Mouse (Mus musculus) hindbrain, embryonic 15.5 days (tissue): ENCODE data around the gene Pced1a. TPM values are rescaled to one million over a fixed set of nuclear protein-coding genes. Genes with fewer than 3 reads are reported as not detected.

ENCODE experiments used
- ATAC-seq: fragments of 200-750 bp; cut with Nextera tagmentation; 2 replicates; pipeline ENCODE4 v1.8.0; 2017; ENCODE audit warnings: low read depth, moderate number of reproducible peaks, moderate TSS enrichment; ENCODE audit not compliant: low FRiP score
- H3K27ac ChIP-seq: fragments of 300-500 bp; sonication (generic); replicated peaks from 2 replicates; pipeline ENCODE4 v1.5.1; 2015; ENCODE audit warnings: mild to moderate bottlenecking, inconsistent platforms
- H3K27me3 ChIP-seq: fragments of 300-500 bp; sonication (generic); 2 replicates; pipeline ENCODE4 v1.6.1; 2015; ENCODE audit warnings: control low read depth, inconsistent platforms
- H3K36me3 ChIP-seq: fragments of 300-500 bp; sonication (generic); 2 replicates; pipeline ENCODE4 v1.6.1; 2015; ENCODE audit warnings: control low read depth, inconsistent platforms
- H3K4me1 ChIP-seq: fragments of 300-500 bp; sonication (generic); replicated peaks from 2 replicates; pipeline ENCODE4 v1.6.1; 2015; ENCODE audit warnings: control low read depth, inconsistent platforms
- H3K4me2 ChIP-seq: fragments of 300-500 bp; sonication (generic); 2 replicates; pipeline ENCODE4 v1.6.1; 2015; ENCODE audit warnings: moderate library complexity, mild to moderate bottlenecking, inconsistent platforms
- H3K4me3 ChIP-seq: fragments of 300-500 bp; sonication (generic); 2 replicates; pipeline ENCODE4 v1.5.1; 2015; ENCODE audit warnings: mild to moderate bottlenecking, inconsistent platforms
- H3K9ac ChIP-seq: fragments of 300-500 bp; sonication (generic); 2 replicates; pipeline ENCODE4 v1.6.1; 2015; ENCODE audit warnings: inconsistent platforms
- H3K9me3 ChIP-seq: fragments of 300-500 bp; sonication (generic); 2 replicates; pipeline ENCODE4 v1.6.1; 2016; ENCODE audit warnings: control low read depth, inconsistent platforms
- WGBS: fragments of 180-500 bp; shearing (Covaris S2); methylation state at CpG from one replicate; pipeline ENCODE4 v1.1.7; 2015; 5-methylcytosine and 5-hydroxymethylcytosine counted together
- polyA plus RNA-seq: library from polyadenylated mRNA; unstranded; fragments of >200 nt; fragmentation: Nextera tagmentation; extraction: Ambion mirVana; gene quantifications from 2 replicates; pipeline ENCODE4 v1.2.1, GENCODE M21; 2015

The Pced1a gene
- polyA plus RNA-seq, 1 experiment from 2014 or later: 13.2 TPM

DNA sequence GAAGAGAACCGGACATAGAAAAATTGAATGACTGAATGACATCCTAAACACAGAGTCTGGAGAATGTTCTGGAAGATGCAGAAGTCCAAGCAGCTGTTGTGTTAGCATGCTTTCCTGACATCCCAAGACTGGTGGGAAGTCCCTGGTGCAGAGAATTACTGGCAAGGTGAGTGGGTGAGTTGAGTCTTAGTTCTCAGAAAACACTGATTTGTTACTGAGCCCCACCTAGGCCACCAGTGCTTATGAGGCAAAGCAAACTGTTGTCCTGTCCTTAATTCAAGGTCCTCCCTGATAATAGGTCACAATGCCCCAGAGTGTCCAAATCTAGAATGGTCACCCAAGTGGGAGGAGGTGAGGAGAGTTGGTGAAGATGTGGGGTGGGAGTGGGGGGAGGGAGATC lies 19.6 kb downstream of the Pced1a start, which contains the start of the genes Gm28372 and 1700020A23Rik:
TSS of gene Gm28372 (plus strand) at position 301 of the 400 bp plus-strand sequence.
TSS of gene 1700020A23Rik (plus strand) at position 321 of the 400 bp plus-strand sequence.
- H3K4me3 ChIP-seq: no peak within 1 kb of the TSS
- no peak within 1 kb of the TSS for H3K27ac ChIP-seq
- 92% methylated on average over 1 of the region's 1 CpGs for WGBS
- H3K9ac ChIP-seq: no peak within 1 kb of the TSS
- H3K27me3 ChIP-seq: no peaks in the 10 kb centered on the region
- H3K4me1 ChIP-seq: 0 out of 2 replicates have a peak, but pooled peaks cover 4% of the 10 kb centered on the region
- no peaks in the 10 kb centered on the region for H3K9me3 ChIP-seq
- no peak for ATAC-seq
- no peak within 1 kb of the TSS for H3K4me2 ChIP-seq
- no peaks in the 10 kb centered on the region for H3K36me3 ChIP-seq

DNA sequence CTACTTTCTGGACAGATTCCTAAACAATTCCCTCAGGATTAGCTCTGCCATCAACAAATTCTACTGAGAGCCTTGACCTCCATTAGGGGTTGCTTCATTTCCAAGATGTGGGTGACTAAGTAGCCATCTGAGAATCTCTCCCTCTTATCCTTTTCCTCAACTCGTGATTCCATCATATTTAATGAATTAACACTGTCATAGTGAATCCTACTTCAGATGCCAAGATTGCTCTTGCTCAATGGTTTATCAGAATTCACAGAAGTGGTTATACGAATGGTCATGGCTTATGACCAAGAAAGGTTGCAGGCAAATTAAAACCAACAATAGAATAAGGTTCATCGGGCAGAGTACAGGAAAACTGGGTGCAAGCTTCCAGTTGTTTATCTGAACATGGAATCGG lies 22.6 kb downstream of the Pced1a start:
- no peak for ATAC-seq
- Histone ChIP-seq H3K9me3 (no peaks in the 10 kb centered on the region), H3K4me3 (no peak overlapping the region), H3K4me1 (peaks cover 13% of the 10 kb centered on the region), H3K27ac (no peak overlapping the region), H3K36me3 (no peaks in the 10 kb centered on the region), H3K4me2 (no peak overlapping the region), H3K9ac (no peak overlapping the region), H3K27me3 (no peaks in the 10 kb centered on the region)
- WGBS: 84% methylated on average over 4 of the region's 4 CpGs

DNA sequence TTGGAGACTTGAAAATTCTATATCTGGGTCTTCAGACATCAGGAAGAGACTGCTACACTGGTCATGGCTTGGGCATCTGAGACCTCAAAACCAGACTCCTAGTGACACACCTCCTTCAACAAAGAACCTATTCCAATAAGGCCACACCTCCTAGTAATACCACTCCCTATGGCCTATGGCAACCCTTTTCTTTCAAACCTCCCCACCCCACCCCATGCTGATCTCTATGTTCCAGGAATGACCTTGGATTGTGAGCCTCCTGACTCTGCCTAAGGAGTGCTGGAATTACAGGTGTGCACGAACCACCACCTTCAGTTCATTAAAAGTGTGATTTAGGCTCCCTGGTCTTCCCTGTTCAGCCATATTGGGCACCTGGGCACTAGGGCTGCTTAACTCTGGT lies 24.5 kb downstream of the Pced1a start:
- Histone ChIP-seq H3K36me3 (no peaks in the 10 kb centered on the region), H3K9me3 (no peaks in the 10 kb centered on the region), H3K27ac (no peak overlapping the region), H3K27me3 (no peaks in the 10 kb centered on the region), H3K4me3 (no peak overlapping the region), H3K9ac (no peak overlapping the region), H3K4me1 (peaks cover 16% of the 10 kb centered on the region), H3K4me2 (no peak overlapping the region)
- WGBS: 97% methylated on average over 1 of the region's 1 CpGs
- ATAC-seq: no peak

DNA sequence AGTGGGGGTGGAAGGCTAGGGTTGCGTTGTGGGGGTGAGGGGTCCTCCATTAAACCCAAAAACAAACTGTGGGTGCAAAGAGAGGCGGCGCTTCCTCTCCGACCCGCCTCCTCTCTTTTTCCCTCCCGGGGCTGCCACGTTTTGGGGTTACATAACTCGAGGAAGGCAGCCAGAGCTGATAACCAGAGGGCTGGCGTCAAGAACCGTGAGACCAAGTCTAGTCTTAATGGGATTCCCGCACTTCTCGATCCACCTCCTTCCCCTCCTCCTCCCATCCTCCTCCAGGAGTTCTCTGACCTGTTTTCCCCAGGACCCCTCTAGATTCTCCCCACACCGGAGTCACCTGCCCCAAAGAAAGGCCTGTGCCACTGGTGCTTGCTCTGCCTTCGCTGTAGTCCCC lies 26.4 kb downstream of the Pced1a start:
- Histone ChIP-seq H3K4me2 (peak overlapping the region; percentile 87), H3K9me3 (no peaks in the 10 kb centered on the region), H3K27ac (no peak overlapping the region), H3K27me3 (no peaks in the 10 kb centered on the region), H3K4me1 (peaks cover 16% of the 10 kb centered on the region), H3K9ac (no peak overlapping the region), H3K4me3 (peak overlapping the region; percentile 46), H3K36me3 (no peaks in the 10 kb centered on the region; the same call in 1 of the 2 replicates)
- no peak for ATAC-seq
- 21% methylated on average over 14 of the region's 14 CpGs for WGBS

DNA sequence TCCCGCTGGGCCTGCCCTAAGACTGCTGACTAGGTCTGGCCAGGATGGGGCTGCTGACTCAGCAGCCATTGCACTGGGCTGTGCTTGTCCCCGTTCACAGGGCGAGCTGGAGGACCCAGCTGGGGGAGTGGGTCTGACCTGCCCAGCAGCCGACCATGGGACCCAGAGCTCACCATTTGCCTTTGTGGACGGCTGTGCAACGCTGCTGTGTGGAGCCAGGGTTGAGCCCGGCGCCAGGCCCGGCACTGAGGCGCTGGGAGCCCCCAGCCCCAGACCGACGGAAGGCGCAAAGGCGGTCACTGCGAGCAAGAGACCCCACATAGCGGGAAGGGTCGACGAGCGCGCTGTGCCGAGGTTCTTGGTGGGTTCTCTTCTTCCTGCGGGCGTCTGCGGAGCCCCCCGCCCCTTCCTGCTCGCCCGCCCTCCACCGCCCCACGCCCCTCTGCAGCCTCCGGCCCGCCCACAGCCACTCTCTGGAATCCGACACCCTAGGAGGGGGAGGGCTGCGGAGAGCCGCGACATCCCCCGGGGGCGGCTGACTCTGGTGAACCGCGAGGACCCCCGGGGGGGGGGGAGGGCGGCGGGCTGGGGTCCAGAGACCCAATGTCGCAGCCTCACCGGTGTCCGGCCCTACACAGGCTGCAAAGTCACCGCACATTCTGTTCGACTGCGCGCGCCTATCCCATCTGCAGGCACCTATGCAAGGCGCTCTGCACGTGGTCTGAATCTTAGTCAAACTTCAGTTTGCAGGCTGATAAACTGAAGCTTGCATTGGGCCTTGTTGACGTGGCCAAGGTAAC lies 27.1 kb downstream of the Pced1a start, which contains the start of gene Cpxm1:
TSS of gene Cpxm1 (minus strand) at position 389 of the 800 bp plus-strand sequence.
- Histone ChIP-seq H3K36me3 (no peaks in the 10 kb centered on the region; the same call in 1 of the 2 replicates), H3K4me2 (peak within 1 kb of the TSS; percentile 87), H3K4me3 (peak within 1 kb of the TSS; percentile 46), H3K4me1 (peaks cover 16% of the 10 kb centered on the region), H3K9me3 (no peaks in the 10 kb centered on the region), H3K27me3 (no peaks in the 10 kb centered on the region), H3K27ac (no peak within 1 kb of the TSS), H3K9ac (peak within 1 kb of the TSS; percentile 48)
- ATAC-seq: peak; percentile 81
- 1% methylated on average over 40 of the region's 53 CpGs for WGBS

DNA sequence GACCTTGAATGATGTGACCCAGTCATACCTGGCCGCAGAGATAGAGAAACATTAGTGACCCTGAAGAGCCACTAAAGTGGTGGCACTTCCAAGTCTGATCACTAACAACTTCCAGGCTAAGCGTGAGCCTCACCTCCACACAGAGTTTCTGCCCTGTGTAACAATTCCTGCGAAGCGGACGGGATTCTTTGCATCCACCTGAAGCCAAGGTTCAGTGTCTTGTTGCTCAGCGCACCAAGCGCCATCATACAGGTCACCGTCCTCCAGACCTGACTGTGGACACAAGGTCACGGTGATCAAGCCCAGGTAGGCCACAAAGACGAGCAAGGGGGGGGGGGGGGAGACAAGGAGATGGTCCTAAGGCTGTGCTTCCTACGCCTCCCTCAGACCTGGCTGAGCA lies 28.8 kb downstream of the Pced1a start:
- 97% methylated on average over 11 of the region's 11 CpGs for WGBS
- H3K27ac ChIP-seq: no peak overlapping the region
- no peak overlapping the region for H3K4me3 ChIP-seq
- no peaks in the 10 kb centered on the region; the same call in 1 of the 2 replicates for H3K36me3 ChIP-seq
- no peak overlapping the region for H3K9ac ChIP-seq
- peaks cover 16% of the 10 kb centered on the region for H3K4me1 ChIP-seq
- H3K4me2 ChIP-seq: no peak overlapping the region
- no peaks in the 10 kb centered on the region for H3K9me3 ChIP-seq
- H3K27me3 ChIP-seq: no peaks in the 10 kb centered on the region
- ATAC-seq: no peak

DNA sequence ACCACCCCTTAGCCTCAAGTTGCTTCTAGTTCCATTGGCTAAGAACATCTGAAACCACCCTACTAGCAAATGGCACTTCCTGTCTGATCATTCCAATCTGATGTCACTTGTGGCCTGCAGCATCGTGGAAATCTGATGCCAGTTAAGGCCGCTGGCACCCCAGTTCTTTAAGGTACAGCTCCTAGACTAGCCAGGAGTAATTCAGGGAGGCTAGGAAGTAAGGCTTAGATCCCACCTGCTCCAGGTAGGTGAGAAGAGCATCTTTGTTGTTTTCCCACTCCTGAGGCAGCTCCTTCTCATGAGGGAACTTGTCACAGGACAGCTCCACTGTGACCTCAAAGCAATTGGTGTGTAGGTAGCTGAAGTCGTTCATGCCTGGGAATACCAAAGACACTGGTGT lies 31.7 kb downstream of the Pced1a start:
- Histone ChIP-seq H3K4me1 (peaks cover 12% of the 10 kb centered on the region), H3K4me2 (no peak overlapping the region), H3K9me3 (no peaks in the 10 kb centered on the region), H3K36me3 (no peaks in the 10 kb centered on the region; the same call in 1 of the 2 replicates), H3K4me3 (no peak overlapping the region), H3K27me3 (no peaks in the 10 kb centered on the region), H3K9ac (no peak overlapping the region), H3K27ac (no peak overlapping the region)
- no peak for ATAC-seq
- WGBS: 88% methylated on average over 3 of the region's 3 CpGs

DNA sequence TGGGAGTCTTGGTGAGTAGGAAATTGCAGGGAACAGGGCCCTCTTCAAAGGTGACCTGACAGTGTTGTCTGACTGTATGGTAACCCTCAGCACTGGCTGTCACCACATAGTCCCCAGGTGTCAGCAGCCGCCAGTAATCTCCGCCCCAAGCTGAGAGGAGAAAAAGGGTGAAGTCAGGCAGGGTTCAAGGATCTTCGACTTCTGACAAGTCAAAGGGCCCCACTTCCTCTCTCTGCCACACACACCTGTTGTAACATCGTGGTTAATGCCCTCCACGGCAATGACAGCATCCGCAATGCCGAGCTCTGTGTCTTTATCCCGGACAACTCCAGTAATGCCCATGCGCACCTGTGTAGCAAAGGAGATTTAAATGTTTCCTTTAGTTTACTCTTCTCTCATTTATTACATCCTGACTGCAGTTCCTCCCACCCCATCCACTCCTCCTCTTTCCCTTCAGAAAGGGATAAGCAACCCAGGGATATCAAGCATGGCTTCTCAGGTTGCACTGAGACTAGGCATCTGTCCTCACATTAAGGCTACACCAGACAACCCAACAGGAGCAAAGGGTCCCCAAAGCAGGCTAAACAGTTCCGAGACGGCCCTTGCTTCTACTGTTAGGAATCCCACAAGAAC lies 33.4 kb downstream of the Pced1a start:
- Histone ChIP-seq H3K27me3 (no peaks in the 10 kb centered on the region), H3K4me2 (no peak overlapping the region), H3K4me1 (no peaks in the 10 kb centered on the region), H3K36me3 (no peaks in the 10 kb centered on the region; the same call in 1 of the 2 replicates), H3K9ac (no peak overlapping the region), H3K9me3 (no peaks in the 10 kb centered on the region), H3K4me3 (no peak overlapping the region), H3K27ac (no peak overlapping the region)
- WGBS: 92% methylated on average over 11 of the region's 11 CpGs
- no peak for ATAC-seq

DNA sequence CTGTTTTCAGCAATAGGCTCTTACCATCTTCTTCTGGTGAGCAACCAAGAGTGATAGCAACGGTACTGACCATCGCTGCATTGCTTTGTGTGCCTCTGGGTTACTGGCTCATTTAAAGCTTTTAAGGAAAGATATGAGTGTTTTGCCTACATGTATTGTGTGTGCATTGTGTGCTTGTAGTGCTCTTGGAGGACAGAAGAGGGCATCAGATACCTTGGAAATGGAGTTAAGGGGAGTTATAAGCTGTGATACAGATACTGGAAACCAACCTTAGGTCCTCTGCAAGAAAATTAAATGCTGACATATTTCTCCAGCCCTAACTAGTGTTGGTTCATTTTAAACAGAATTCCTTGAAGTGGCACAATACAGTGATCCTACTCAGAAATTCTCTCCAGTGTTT lies 35.7 kb downstream of the Pced1a start:
- WGBS: 72% methylated on average over 2 of the region's 2 CpGs
- H3K4me1 ChIP-seq: no peaks in the 10 kb centered on the region
- H3K9ac ChIP-seq: no peak overlapping the region
- no peak for ATAC-seq
- H3K9me3 ChIP-seq: no peaks in the 10 kb centered on the region
- H3K4me3 ChIP-seq: no peak overlapping the region
- H3K27me3 ChIP-seq: no peaks in the 10 kb centered on the region
- H3K4me2 ChIP-seq: no peak overlapping the region
- H3K27ac ChIP-seq: no peak overlapping the region
- no peaks in the 10 kb centered on the region; the same call in 1 of the 2 replicates for H3K36me3 ChIP-seq

DNA sequence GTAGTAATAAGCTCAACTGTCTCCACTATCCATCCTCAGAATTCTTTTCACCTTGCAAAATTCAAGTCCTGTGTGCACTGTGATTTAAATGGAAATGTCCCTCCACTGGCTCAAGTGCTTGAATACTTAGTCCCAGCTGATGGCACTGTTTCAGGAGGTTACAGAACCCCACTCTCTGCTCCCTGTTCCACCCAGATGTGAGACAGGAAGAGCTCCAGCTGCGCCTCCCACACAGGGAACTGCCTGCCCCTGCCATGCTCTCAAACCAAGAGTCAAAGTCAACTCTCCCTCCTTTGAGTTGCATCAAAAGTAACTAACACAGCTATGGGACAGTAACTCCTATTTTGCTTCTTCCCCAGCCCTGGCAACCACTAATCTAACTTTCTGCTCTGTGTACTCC lies 38.3 kb downstream of the Pced1a start:
- Histone ChIP-seq H3K4me2 (no peak overlapping the region), H3K27me3 (no peaks in the 10 kb centered on the region; the same call in 1 of the 2 replicates), H3K9me3 (no peaks in the 10 kb centered on the region), H3K27ac (no peak overlapping the region), H3K9ac (no peak overlapping the region), H3K4me1 (no peaks in the 10 kb centered on the region), H3K36me3 (no peaks in the 10 kb centered on the region), H3K4me3 (no peak overlapping the region)
- WGBS: 85% methylated on average over 1 of the region's 1 CpGs
- ATAC-seq: no peak

DNA sequence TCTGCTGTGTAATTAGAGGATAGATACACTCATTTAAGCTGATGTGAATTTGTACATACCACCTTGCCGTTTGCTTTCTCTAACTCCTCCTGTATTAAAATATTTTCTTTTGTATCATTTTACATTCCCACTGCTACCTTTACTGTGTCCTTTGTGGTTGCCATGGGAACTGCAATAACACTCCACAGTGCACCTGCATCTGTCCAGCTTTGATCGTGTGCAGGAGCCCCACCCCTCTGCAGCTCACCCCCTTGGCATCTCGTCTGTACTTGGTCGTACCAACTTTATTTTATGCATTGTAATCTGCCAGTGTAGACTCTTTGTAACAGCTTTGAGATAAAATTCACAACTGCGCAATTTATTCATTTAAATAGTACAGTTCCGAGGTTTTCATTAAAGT lies 40.6 kb downstream of the Pced1a start:
- 66% methylated on average over 6 of the region's 6 CpGs for WGBS
- no peaks in the 10 kb centered on the region for H3K4me1 ChIP-seq
- H3K4me3 ChIP-seq: no peak overlapping the region
- H3K9me3 ChIP-seq: no peaks in the 10 kb centered on the region
- no peaks in the 10 kb centered on the region for H3K36me3 ChIP-seq
- no peak for ATAC-seq
- H3K27me3 ChIP-seq: no peaks in the 10 kb centered on the region; the same call in 1 of the 2 replicates
- no peak overlapping the region for H3K9ac ChIP-seq
- no peak overlapping the region for H3K4me2 ChIP-seq
- no peak overlapping the region for H3K27ac ChIP-seq

DNA sequence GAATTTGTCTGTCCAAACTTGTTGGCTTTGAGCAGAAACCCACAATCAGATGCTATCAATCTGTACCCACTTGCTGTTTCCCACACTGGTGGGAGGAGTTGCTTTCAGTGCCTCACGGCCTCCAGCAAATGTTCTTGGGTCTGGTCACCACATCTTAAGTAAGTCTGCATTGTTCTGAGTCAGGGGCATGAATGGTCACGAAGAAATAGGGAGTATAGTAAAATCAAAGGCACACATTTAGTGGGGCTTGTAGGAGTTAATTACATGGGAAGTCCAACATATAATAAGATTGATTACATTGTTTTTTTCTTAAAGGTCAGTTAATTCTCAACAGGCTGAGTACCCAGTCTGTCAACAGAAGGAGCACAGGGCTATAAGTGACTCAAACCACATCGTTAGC lies 41.3 kb downstream of the Pced1a start:
- ATAC-seq: no peak
- no peaks in the 10 kb centered on the region for H3K4me1 ChIP-seq
- no peak overlapping the region for H3K9ac ChIP-seq
- H3K9me3 ChIP-seq: no peaks in the 10 kb centered on the region
- H3K27me3 ChIP-seq: no peaks in the 10 kb centered on the region; the same call in 1 of the 2 replicates
- no peak overlapping the region for H3K27ac ChIP-seq
- no peak overlapping the region for H3K4me3 ChIP-seq
- H3K4me2 ChIP-seq: no peak overlapping the region
- no peaks in the 10 kb centered on the region for H3K36me3 ChIP-seq
- 47% methylated on average over 3 of the region's 3 CpGs for WGBS
